Mouse (Mus musculus): ENCODE results near the gene Noxo1. TPM values are rescaled to one million over a fixed set of nuclear protein-coding genes. Genes with fewer than 3 reads are reported as not detected.

Gene Noxo1
- polyA plus RNA-seq, 1 experiment from 2014 or later, result 1.5 TPM

Other genes with a start within 250 kb of the Noxo1 start
- 17.0 and 21.2 TPM in 2 replicates for gene E4f1, start 225.9 kb upstream of the Noxo1 start, polyA plus RNA-seq (2014; fragmentation: Nextera tagmentation; extraction: Ambion mirVana)
- gene Pgp, start 225.8 kb upstream of the Noxo1 start, polyA plus RNA-seq (2014; fragmentation: Nextera tagmentation; extraction: Ambion mirVana), result 65.0 and 65.2 TPM in 2 replicates
- 0.33 and 0.51 TPM in 2 replicates for gene Bricd5, start 222.3 kb upstream of the Noxo1 start, polyA plus RNA-seq (2014; fragmentation: Nextera tagmentation; extraction: Ambion mirVana)
- gene Mlst8, start 217.2 kb upstream of the Noxo1 start, polyA plus RNA-seq (2014; fragmentation: Nextera tagmentation; extraction: Ambion mirVana), result 26.2 and 29.7 TPM in 2 replicates
- 7.4 and 8.4 TPM in 2 replicates for gene Caskin1, start 207.6 kb upstream of the Noxo1 start, polyA plus RNA-seq (2014; fragmentation: Nextera tagmentation; extraction: Ambion mirVana)
- gene Traf7, start 168.3 kb upstream of the Noxo1 start, polyA plus RNA-seq (2014; fragmentation: Nextera tagmentation; extraction: Ambion mirVana), result 81.2 and 88.1 TPM in 2 replicates
- gene Rab26, start 162.0 kb upstream of the Noxo1 start, polyA plus RNA-seq (2014; fragmentation: Nextera tagmentation; extraction: Ambion mirVana), result 1.2 and 1.7 TPM in 2 replicates
- gene Pkd1, start 146.4 kb upstream of the Noxo1 start, polyA plus RNA-seq (2014; fragmentation: Nextera tagmentation; extraction: Ambion mirVana), result 20.6 and 29.0 TPM in 2 replicates
- 61.9 and 69.2 TPM in 2 replicates for gene Tsc2, start 63.6 kb upstream of the Noxo1 start, polyA plus RNA-seq (2014; fragmentation: Nextera tagmentation; extraction: Ambion mirVana)
- 13.8 and 15.7 TPM in 2 replicates for gene Nthl1, start 63.6 kb upstream of the Noxo1 start, polyA plus RNA-seq (2014; fragmentation: Nextera tagmentation; extraction: Ambion mirVana)
- 36.7 and 38.8 TPM in 2 replicates for gene Slc9a3r2, start 45.9 kb upstream of the Noxo1 start, polyA plus RNA-seq (2014; fragmentation: Nextera tagmentation; extraction: Ambion mirVana)
- not detected in 2 replicates for gene Npw, start 37.8 kb upstream of the Noxo1 start, polyA plus RNA-seq (2014; fragmentation: Nextera tagmentation; extraction: Ambion mirVana)
- gene Zfp598, start 26.5 kb upstream of the Noxo1 start, polyA plus RNA-seq (2014; fragmentation: Nextera tagmentation; extraction: Ambion mirVana), result 31.8 and 35.7 TPM in 2 replicates
- gene Syngr3, start 6.3 kb upstream of the Noxo1 start, polyA plus RNA-seq (2014; fragmentation: Nextera tagmentation; extraction: Ambion mirVana), result 14.6 and 18.1 TPM in 2 replicates
- 50.8 and 53.0 TPM in 2 replicates for gene Gfer, start 78 bp upstream of the Noxo1 start, polyA plus RNA-seq (2014; fragmentation: Nextera tagmentation; extraction: Ambion mirVana)
- gene Tbl3, start 11.4 kb downstream of the Noxo1 start, polyA plus RNA-seq (2014; fragmentation: Nextera tagmentation; extraction: Ambion mirVana), result 110 and 131 TPM in 2 replicates
- 0.57 TPM in 1 of 2 replicates, not detected in the other for gene Rnf151, start 21.8 kb downstream of the Noxo1 start, polyA plus RNA-seq (2014; fragmentation: Nextera tagmentation; extraction: Ambion mirVana)
- gene Rps2, start 21.9 kb downstream of the Noxo1 start, polyA plus RNA-seq (2014; fragmentation: Nextera tagmentation; extraction: Ambion mirVana), result 1,370 and 1,378 TPM in 2 replicates
- gene Ndufb10, start 28.2 kb downstream of the Noxo1 start, polyA plus RNA-seq (2014; fragmentation: Nextera tagmentation; extraction: Ambion mirVana), result 213 and 214 TPM in 2 replicates
- not detected in 2 replicates for gene Rpl3l, start 31.6 kb downstream of the Noxo1 start, polyA plus RNA-seq (2014; fragmentation: Nextera tagmentation; extraction: Ambion mirVana)
- 25.5 and 27.2 TPM in 2 replicates for gene Msrb1, start 40.4 kb downstream of the Noxo1 start, polyA plus RNA-seq (2014; fragmentation: Nextera tagmentation; extraction: Ambion mirVana)
- gene Hs3st6, start 56.8 kb downstream of the Noxo1 start, polyA plus RNA-seq (2014; fragmentation: Nextera tagmentation; extraction: Ambion mirVana), result 0.38 and 0.81 TPM in 2 replicates
- gene Meiob, start 108.1 kb downstream of the Noxo1 start, polyA plus RNA-seq (2014; fragmentation: Nextera tagmentation; extraction: Ambion mirVana), result not detected in 2 replicates
- 32.9 and 34.5 TPM in 2 replicates for gene Hagh, start 143.9 kb downstream of the Noxo1 start, polyA plus RNA-seq (2014; fragmentation: Nextera tagmentation; extraction: Ambion mirVana)
- 16.2 and 19.0 TPM in 2 replicates for gene Fahd1, start 154.1 kb downstream of the Noxo1 start, polyA plus RNA-seq (2014; fragmentation: Nextera tagmentation; extraction: Ambion mirVana)
- gene Igfals, start 169.8 kb downstream of the Noxo1 start, polyA plus RNA-seq (2014; fragmentation: Nextera tagmentation; extraction: Ambion mirVana), result 0.24 TPM in 1 of 2 replicates, not detected in the other
- 82.3 and 88.8 TPM in 2 replicates for gene Nubp2, start 190.1 kb downstream of the Noxo1 start, polyA plus RNA-seq (2014; fragmentation: Nextera tagmentation; extraction: Ambion mirVana)
- 45.2 and 49.6 TPM in 2 replicates for gene Spsb3, start 190.4 kb downstream of the Noxo1 start, polyA plus RNA-seq (2014; fragmentation: Nextera tagmentation; extraction: Ambion mirVana)
- 28.9 and 29.7 TPM in 2 replicates for gene Eme2, start 198.9 kb downstream of the Noxo1 start, polyA plus RNA-seq (2014; fragmentation: Nextera tagmentation; extraction: Ambion mirVana)
- gene Mrps34, start 198.9 kb downstream of the Noxo1 start, polyA plus RNA-seq (2014; fragmentation: Nextera tagmentation; extraction: Ambion mirVana), result 75.3 and 81.6 TPM in 2 replicates
- 38.4 and 57.1 TPM in 2 replicates for gene Nme3, start 200.3 kb downstream of the Noxo1 start, polyA plus RNA-seq (2014; fragmentation: Nextera tagmentation; extraction: Ambion mirVana)
- gene Mapk8ip3, start 240.7 kb downstream of the Noxo1 start, polyA plus RNA-seq (2014; fragmentation: Nextera tagmentation; extraction: Ambion mirVana), result 47.8 and 57.5 TPM in 2 replicates